Mouse (Mus musculus): ENCODE results near the gene Mrap. TPM values are rescaled to one million over a fixed set of nuclear protein-coding genes. Genes with fewer than 3 reads are reported as not detected.

Gene Mrap
- 1.8 and 1.9 TPM in 2 replicates for polyA plus RNA-seq (2015; fragmentation: Nextera tagmentation; extraction: Ambion mirVana)

GRCm38 (mm10) chr16:90738092-90738956, at the start of gene Mrap:
Gene Mrap, plus strand, starts transcription at chr16:90738207.
- no peak for DNase-seq (ENCODE audit: low spot score)

GRCm38 (mm10) chr16:90692704-90693385, 45.2 kb upstream of the Mrap start:
- no peak for DNase-seq (ENCODE audit: low spot score)

DNA sequence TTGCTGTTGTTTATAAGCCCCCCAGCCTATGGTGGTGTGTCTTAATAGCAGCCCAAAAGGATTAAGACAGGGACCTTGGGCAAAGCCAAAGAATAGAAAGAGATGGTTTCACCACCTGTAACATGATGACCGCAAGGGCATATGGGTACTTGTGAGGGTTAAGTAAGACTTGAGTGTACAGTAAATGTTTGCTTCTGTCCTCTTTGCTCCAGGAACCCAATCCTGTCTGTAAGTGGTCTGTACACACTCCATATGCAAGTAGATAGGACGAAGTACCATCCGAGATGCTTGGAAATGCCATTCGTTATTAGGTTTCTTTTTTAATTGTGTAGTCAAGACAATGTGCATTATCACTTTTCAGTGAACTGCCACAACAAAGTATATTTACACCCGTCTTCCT, 44.4 kb upstream of the Mrap start:
- DNase-seq (ENCODE audit: low spot score) = no peak

- peak; percentile 60 for DNase-seq (ENCODE audit: low spot score)
Measured at GRCm38 (mm10) chr16:90694719-90695118, 43.3 kb upstream of the Mrap start.

DNA sequence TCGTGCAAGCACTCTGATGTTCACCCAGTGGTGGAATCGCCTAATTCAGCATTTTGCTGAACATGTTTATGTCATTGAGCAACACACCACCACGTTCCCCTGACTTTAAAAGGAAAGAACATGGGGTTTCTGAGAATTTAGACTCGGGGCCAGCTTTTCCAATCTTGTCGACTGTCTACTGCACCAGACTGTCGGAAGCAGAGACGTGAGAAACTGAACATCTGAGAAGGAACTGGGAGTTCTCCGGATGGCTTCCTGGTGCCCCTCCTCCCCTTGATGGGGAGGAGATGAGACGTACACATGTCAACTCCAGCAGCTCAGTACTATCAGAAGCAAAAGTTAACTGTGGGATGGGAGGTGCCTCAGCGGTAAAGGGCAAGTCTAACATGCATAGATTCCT, 42.9 kb upstream of the Mrap start:
- DNase-seq (ENCODE audit: low spot score) = no peak

DNA sequence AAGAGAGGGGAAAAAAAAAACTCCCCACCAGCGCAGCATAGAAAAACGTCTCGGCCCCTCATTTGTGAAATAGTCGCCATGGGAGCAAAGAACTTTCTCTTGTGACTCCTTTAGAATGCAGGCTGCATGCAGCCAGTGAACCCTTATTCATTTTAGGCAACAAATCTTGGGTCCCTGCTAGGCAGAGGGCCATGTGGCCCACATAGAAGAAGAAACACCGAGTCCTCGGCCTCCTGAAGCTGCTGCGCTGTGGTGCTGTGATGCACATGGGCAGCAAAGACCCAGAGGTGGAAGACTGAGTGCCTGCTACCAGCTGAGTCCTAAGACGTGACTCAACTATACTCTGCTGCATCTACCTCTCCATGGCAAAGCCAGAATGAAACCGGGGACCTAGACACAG, 41.7 kb upstream of the Mrap start:
- no peak for DNase-seq (ENCODE audit: low spot score)

DNA sequence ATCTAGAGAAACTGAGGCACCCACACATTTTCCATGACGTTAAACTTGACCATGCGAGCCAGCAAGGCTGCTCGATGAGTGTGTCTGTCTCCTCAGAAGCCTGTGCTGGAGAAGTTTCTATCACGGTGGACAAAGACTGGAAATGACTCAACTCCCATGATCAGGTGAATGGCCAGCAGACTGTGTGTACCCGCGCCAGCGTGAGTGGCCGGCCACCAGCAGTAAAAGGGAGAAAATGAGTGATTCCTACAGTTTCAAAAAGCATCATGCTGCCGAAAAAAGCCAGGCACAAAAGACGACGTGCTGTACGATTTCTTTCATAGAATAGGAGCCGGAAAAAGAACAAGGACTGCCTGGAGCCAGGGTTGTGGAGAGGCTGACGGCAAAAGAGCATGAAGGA, 38.6 kb upstream of the Mrap start:
- no peak for DNase-seq (ENCODE audit: low spot score)

- no peak for DNase-seq (ENCODE audit: low spot score)
Measured at GRCm38 (mm10) chr16:90701541-90701940, 36.5 kb upstream of the Mrap start.

DNA sequence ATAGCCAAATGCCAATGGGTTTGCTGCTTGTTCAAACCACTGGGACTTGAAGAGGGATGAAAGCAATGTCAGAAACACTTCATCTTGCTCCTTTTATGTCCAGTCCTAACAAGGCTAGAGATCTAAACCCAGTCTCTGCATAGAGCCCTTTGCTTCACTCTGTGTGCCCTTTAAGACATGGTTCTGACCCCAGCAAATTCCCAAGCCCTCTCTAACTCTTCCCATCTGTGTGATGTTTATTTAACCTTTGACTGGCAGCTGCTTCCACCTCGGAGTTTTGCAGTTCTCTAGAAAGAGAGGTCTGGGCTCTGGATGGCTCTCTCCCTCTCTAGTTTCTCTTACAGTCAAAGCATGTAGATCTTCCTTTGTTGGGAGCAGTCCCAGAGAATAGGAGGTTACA, 34.4 kb upstream of the Mrap start:
- no peak for DNase-seq (ENCODE audit: low spot score)

- no peak for DNase-seq (ENCODE audit: low spot score)
Measured at GRCm38 (mm10) chr16:90704161-90704825, 33.7 kb upstream of the Mrap start.

DNA sequence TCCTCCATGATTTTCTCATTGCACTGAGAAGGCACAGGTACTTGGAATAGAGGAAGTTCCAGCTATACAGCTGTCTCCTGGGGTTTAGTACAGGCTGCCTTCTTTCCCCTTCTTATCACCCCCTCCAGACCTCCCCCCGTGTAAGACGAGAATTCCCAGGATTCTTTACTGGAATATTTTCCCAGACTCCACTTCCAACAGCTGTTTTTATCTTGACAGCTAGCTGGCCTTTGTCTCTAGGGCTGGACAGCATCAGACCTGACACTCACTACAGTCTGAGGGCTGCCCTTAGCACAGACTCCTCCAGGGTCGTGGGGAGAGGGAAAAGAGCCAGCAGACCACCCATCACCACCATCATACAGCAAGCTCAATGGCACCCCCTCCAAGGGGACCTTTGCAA, 31.7 kb upstream of the Mrap start:
- DNase-seq (ENCODE audit: low spot score) = no peak

DNA sequence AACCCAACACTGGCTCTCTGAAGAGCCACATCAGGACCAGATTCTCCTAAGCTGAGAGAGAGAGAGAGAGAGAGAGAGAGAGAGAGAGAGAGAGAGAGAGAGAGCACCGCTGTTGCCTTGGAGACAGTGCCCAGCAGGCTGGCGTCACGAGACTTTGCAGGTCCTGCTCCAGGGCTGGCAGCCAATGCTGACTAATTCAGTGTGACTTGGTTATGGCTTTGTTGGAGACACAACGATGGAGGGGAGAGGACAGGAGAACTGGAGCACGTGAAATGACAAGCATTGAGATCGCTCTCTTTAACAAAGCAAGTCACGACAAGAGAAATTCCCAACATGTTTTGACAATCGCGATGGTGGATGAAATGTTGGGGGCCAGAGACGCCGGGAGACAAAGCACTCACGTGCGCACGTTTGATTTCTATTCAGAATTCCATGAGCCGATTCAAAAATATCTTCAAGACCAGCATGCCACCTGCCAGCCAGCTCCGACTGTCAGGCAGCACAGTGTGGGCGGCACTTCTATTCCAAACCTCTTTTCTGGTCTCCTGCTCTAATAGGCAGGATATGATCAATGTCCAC, 28.2 kb upstream of the Mrap start:
- no peak for DNase-seq (ENCODE audit: low spot score)

GRCm38 (mm10) chr16:90710313-90710712, 27.7 kb upstream of the Mrap start:
- no peak for DNase-seq (ENCODE audit: low spot score)

DNA sequence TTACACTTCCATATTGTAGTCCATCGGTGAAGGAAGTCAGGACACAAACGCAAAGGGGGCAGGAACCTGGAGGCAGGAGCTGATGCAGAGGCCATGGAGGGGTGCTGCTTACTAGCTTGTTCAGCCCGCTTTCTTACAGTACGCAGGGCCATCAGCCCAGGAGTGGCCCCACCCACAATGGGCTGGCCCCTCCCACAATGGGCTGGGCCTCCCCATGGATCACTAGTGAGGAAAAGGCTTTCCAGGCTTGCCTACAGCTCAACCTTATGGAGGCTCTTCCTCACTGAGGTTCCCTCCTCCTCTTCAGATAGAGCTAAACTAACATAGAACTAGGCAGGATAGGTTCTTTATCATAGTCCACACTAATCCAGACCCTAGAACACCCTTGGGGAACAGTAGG, 14.0 kb upstream of the Mrap start:
- no peak for DNase-seq (ENCODE audit: low spot score)

DNA sequence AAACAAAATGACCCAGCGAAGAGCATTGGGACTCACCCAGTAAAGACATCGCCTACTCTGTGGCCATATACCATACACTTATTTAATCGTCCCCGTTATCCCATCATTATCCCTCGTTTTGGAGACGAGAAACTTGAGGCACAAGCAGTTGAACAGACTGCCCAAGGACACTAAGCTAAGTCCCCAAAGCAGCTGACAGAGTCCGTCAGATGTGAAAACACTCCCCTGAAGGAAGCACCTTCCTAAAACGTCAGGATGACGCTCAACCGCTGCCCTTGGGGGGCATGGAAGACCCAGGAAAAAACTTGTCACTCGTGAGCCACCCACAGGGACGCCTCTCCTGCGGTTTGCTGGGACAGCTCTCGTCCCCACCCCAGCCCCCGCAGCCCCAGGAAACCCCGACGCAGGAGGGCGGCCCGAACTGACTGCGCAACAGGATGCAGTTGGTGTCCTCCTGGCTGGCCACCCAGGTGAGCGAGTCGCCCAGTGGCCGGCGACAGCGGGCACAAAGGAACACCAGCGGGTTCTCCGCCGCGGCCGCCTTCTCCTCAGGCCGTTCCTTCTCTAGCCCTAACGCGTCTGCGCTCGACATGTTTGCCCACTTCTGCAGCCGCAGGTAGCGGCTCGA, 11.3 kb upstream of the Mrap start:
- no peak for DNase-seq (ENCODE audit: low spot score)

DNA sequence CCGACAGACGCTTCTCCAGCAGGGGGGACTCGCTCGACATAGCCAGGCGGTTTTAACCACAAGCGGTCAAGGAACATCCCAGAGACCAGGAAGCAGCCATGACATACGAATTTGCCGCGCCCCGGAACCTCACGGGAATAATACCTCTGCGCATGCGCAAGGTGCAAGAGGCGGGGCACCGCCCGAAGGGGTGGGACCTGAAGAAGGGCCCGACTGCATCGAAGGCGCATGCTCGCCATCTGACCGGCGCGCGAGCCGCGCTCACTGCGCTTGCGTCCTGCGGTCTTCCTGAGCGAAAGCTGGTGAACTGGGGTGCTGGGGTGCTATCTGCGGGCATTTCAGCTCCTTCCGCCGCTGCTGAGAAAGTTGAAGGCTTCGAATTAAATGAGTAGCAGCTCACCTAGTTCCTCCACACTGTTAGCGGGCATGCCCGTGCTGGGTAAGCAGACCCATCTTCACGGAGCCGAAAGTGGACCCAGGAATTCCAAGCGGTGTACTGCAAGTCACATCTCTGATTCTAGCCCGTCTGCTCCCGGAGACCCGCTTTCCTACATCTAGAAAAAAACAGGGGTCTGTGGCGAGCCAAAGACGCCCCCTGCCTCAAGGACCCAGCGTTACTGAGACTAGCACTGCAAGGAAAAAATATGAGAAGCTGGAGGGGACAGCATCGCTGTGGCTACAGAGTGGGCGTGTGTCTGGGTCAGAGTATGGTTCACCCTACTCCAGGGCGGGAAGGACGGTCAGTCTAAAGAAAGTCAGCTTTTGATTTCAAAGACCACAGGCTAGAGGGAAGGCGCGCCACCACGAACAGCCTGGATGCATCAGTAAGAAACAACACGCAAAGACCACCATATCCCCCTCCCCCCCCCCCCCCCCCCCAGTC, 10.5 kb upstream of the Mrap start, which contains the start of gene Mis18a:
Mis18a (minus strand) TSS at position 172 of the 883 bp plus-strand sequence.
- DNase-seq (ENCODE audit: low spot score) = peak; percentile 96

DNA sequence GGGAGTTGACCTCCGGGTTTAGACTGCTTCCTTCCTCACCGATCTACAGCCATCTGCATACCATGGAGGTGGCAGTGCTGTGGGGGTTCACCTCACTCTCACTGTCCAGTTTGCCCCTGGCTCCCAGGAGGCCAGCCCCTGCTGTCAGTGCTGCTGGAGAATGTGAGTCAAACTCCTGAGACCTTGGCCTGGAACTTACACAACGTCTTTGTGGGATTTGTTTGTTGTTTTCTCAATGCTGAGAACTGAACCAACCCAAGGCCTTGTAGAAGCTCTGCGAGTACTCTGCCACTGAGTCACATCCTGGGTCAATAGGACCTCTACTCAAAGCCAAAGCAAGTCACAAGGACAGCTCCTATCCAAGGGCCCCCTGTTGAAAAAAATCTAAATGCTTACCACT, 2.4 kb upstream of the Mrap start:
- no peak for DNase-seq (ENCODE audit: low spot score)

DNA sequence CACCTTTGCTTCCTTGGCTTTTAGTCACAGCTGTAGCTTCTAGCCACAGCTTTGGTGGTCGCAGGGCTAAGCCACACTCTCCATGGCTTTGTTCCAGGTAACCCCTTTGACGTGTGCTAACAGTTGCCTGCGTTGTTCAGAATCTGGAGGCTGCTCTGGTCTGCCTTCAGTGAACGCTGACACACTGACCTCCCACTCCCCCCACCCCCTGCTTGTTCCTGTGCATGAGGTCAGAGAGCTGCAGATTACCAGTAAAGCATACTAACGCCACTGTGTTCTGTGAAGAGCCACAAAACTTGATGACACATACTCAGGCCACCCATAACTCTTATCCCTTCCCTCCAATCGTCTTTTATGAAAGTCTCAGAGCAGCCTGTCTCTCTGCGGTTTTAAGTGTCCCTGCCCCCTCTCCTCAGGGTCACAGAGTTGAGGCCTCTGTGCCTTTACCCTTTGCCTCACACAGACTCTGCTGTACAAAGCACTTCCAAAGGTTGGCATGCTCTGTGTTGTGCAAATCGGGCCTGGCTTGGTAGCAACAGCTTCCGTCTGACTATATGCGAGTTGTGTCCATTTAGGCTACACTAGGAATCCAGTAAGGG, 1.2 kb upstream of the Mrap start:
- DNase-seq (ENCODE audit: low spot score) = no peak

GRCm38 (mm10) chr16:90747143-90747542, 9.1 kb downstream of the Mrap start:
- DNase-seq (ENCODE audit: low spot score) = no peak

- DNase-seq (ENCODE audit: low spot score) = no peak
Measured at GRCm38 (mm10) chr16:90748169-90748568, 10.2 kb downstream of the Mrap start.

Measured in thymus, postnatal 0 days (tissue).